Mouse (Mus musculus) small intestine, adult 2 months (tissue): ENCODE measurements at regions not wholly inside any gene's neighbourhood (a gene's known extent, or its start where the extent isn't known, plus 50 kb on each side); places are given as distances from the start of the nearest gene placed in this dataset.

Source experiments
- CTCF ChIP-seq: fragments of 200-500 bp; IDR thresholded peaks from 2 replicates; pipeline ENCODE4 v1.5.1; 2012; ENCODE audit warnings: low read depth, mild to moderate bottlenecking, control low read depth, inconsistent platforms, low read length, moderate library complexity, mixed read lengths; ENCODE audit not compliant: insufficient replicate concordance, insufficient read length; ENCODE audit errors: extremely low read depth
- POLR2A ChIP-seq: fragments of 200-500 bp; IDR thresholded peaks from 2 replicates; pipeline ENCODE4 v1.6.1; 2012; ENCODE audit warnings: low read depth, mild to moderate bottlenecking, control low read depth, inconsistent platforms, low read length, moderate library complexity

GRCm38 (mm10) chr1:184562926-184563325, 169.5 kb downstream of the Hlx start:
- TF ChIP-seq CTCF (no peak), POLR2A (no peak)
